Mouse (Mus musculus) cortical plate, adult 2 months (tissue): ENCODE data around the gene Zcchc24.

Source experiments
- CTCF ChIP-seq: fragments of 200-500 bp; IDR thresholded peaks from 2 replicates; pipeline ENCODE4 v1.5.1; 2011; ENCODE audit warnings: mild to moderate bottlenecking, control low read depth, low read length; ENCODE audit not compliant: insufficient read depth; ENCODE audit errors: extremely low read depth
- POLR2A ChIP-seq: fragments of 200-500 bp; IDR thresholded peaks from 2 replicates; pipeline ENCODE4 v1.6.1; 2011; ENCODE audit warnings: mild to moderate bottlenecking, low read length, control low read depth; ENCODE audit not compliant: insufficient read depth; ENCODE audit errors: extremely low read depth

DNA sequence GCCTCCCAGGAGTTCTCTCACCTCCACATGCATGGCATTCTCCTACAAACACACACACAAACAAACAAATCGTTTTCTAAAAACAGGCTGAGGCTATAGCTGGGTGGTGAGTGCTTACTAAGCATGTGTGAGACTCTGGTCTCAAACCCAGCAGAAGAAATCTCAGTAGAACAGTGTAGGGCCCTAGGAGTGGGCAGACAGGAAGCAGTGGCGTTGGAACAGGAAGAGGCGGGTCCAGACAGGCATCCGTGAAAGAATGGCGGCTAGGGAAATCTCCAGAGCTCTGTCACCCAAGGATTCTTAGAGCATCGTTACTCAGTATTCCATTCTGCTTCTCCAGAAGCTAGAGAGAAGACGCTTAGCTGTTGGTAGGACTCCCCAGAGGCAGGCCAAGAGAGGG, 37.7 kb upstream of the Zcchc24 start:
- TF ChIP-seq POLR2A (no peak), CTCF (no peak)
